8 mouse cellular contexts compared by ENCODE assay signal in the genomic region with DNA sequence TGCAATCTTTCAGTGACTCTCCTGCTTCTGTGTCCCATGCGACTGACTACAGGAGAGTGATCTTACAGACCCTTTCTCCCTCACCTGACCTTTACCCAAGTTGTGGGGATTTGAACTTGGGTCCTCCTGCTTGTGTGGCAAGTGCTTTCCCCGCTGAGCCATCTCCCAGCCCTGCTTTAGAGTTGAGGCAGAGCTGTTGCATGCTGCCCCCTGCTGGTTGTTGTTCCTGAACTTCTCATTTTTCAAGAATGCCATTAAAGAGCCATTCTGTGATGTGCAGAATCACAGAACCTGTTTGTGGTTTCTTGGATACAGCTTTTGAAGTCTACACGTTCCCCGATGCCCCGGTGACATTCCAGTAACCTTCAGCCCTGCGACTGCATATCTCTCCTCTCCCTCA.
DNase-seq lines count a peak whose midpoint lies in the region; ATAC-seq lines count a peak whose summit lies in the region.

No protein-coding gene starts in this region.

- ATAC-seq in heart, embryonic 11.5 days (replicated peaks; ENCODE audit: insufficient number of reproducible peaks, low FRiP score, low TSS enrichment), result no peak

- H3K4me1 ChIP-seq in heart, embryonic 11.5 days (ENCODE audit: control insufficient read depth, insufficient read depth, low read length), result no peaks in the 10 kb centered on the region

- H3K9me3 ChIP-seq in heart, embryonic 11.5 days (replicated peaks; ENCODE audit: control insufficient read depth, low read length), result no peaks in the 10 kb centered on the region

- DNase-seq in heart, adult 18-20 months, result peak; percentile 11 to 59
- DNase-seq in right cerebral cortex, postnatal 4 days, result peak; percentile 66
- no peak for DNase-seq in right cerebral cortex, adult 18-20 months
- DNase-seq in c-Kit-negative CD71-positive TER-119-positive erythroid progenitor cells, embryonic 14.5 days (ENCODE audit: low read depth, low spot score), result peak; percentile 31
- DNase-seq in kidney, postnatal 4 days, result peak; percentile 69 to 70
- DNase-seq in spleen, postnatal 4 days (ENCODE audit: low spot score in 2 of 2), result peak; percentile 39 to 81
- no peak for DNase-seq in cerebellum, adult 11-12 months

- no peaks in the 10 kb centered on the region for H3K27me3 ChIP-seq in heart, embryonic 11.5 days (ENCODE audit: control insufficient read depth, insufficient read depth, low read length)

- H3K27ac ChIP-seq in heart, embryonic 11.5 days (ENCODE audit: low read depth, low read length), result no peak overlapping the region

- no peak overlapping the region for H3K4me2 ChIP-seq in heart, embryonic 11.5 days

- WGBS in heart, embryonic 11.5 days (ENCODE audit: insufficient replicate concordance), result 49% methylated on average over 6 of the region's 6 CpGs

- H3K36me3 ChIP-seq in heart, embryonic 11.5 days (ENCODE audit: control insufficient read depth, insufficient read depth, low read length), result no peaks in the 10 kb centered on the region

- H3K4me3 ChIP-seq in heart, embryonic 11.5 days (ENCODE audit: low read depth, low read length), result no peak overlapping the region

- no peak overlapping the region for H3K9ac ChIP-seq in heart, embryonic 11.5 days (ENCODE audit: low read depth, low read length)

Comparison
In these comparisons a context has a peak if more than half of its experiments do, and no peak if none do; other contexts are left out.
1. DNase-seq: peak in heart, adult 18-20 months (2 of 2), right cerebral cortex, postnatal 4 days (single experiment), c-Kit-negative CD71-positive TER-119-positive erythroid progenitor cells, embryonic 14.5 days (single experiment), kidney, postnatal 4 days (2 of 2) and spleen, postnatal 4 days (2 of 2); none in right cerebral cortex, adult 18-20 months (single experiment) and cerebellum, adult 11-12 months (single experiment).